ENCODE assay signal across 7 mouse cellular contexts in genomic region chr5:38158947-38159633, GRCm38 (mm10). TPM values are rescaled to one million over a fixed set of nuclear protein-coding genes. Genes with fewer than 3 reads are reported as not detected.
DNase-seq lines count a peak whose midpoint lies in the region; ATAC-seq lines count a peak whose summit lies in the region.

No protein-coding gene starts in this region.

- under 1% methylated on average over 79 of the region's 79 CpGs for WGBS in intestine, embryonic 15.5 days
- WGBS in limb, embryonic 12.5 days, result under 1% methylated on average over 78 of the region's 79 CpGs
- WGBS in midbrain, embryonic 15.5 days, result under 1% methylated on average over 79 of the region's 79 CpGs

- no peak overlapping the region for H3K27ac ChIP-seq in intestine, embryonic 15.5 days
- H3K27ac ChIP-seq in limb, embryonic 12.5 days, result peak overlapping the region; percentile 77
- peak overlapping the region; percentile 99 for H3K27ac ChIP-seq in midbrain, embryonic 15.5 days

- H3K9me3 ChIP-seq in intestine, embryonic 15.5 days, result no peaks in the 10 kb centered on the region
- H3K9me3 ChIP-seq in limb, embryonic 12.5 days, result 0 out of 2 replicates have a peak, but pooled peaks cover 6% of the 10 kb centered on the region
- no peaks in the 10 kb centered on the region for H3K9me3 ChIP-seq in midbrain, embryonic 15.5 days

- H3K4me3 ChIP-seq in intestine, embryonic 15.5 days (replicated peaks), result peak overlapping the region; percentile 71
- H3K4me3 ChIP-seq in limb, embryonic 12.5 days (replicated peaks), result peak overlapping the region; percentile 89
- H3K4me3 ChIP-seq in midbrain, embryonic 15.5 days, result peak overlapping the region; percentile 95

- H3K4me1 ChIP-seq in intestine, embryonic 15.5 days (replicated peaks), result peaks cover 6% of the 10 kb centered on the region
- peaks cover 19% of the 10 kb centered on the region for H3K4me1 ChIP-seq in limb, embryonic 12.5 days (replicated peaks)
- peaks cover 46% of the 10 kb centered on the region for H3K4me1 ChIP-seq in midbrain, embryonic 15.5 days

- peak overlapping the region; percentile 57 for H3K9ac ChIP-seq in intestine, embryonic 15.5 days
- peak overlapping the region; percentile 85 for H3K9ac ChIP-seq in limb, embryonic 12.5 days (replicated peaks)
- H3K9ac ChIP-seq in midbrain, embryonic 15.5 days, result peak overlapping the region; percentile 100

- intact Hi-C loops in gastrocnemius, postnatal 36 days (cut with DNase I), result no loop called here

- H3K36me3 ChIP-seq in intestine, embryonic 15.5 days, result peaks cover 12% of the 10 kb centered on the region; the same call in 1 of the 2 replicates
- peaks cover 35% of the 10 kb centered on the region for H3K36me3 ChIP-seq in limb, embryonic 12.5 days
- peaks cover 27% of the 10 kb centered on the region for H3K36me3 ChIP-seq in midbrain, embryonic 15.5 days (replicated peaks)

- peak; percentile 86 for ATAC-seq in intestine, embryonic 15.5 days
- peak; percentile 29 for ATAC-seq in limb, embryonic 12.5 days (ENCODE audit: insufficient number of reproducible peaks, insufficient read depth, low FRiP score, low TSS enrichment, low read depth)
- peak; percentile 87 for ATAC-seq in midbrain, embryonic 15.5 days (replicated peaks)

- peak; percentile 16 to 20 for DNase-seq in adrenal gland, postnatal 4 days (ENCODE audit: low spot score in 2 of 2)
- DNase-seq in embryo, embryonic 10 days (ENCODE audit: low spot score), result peak; percentile 76
- peak; percentile 29 to 37 for DNase-seq in gastrocnemius, postnatal 36 days
- DNase-seq in telencephalon, adult 2 months (ENCODE audit: low read depth, low spot score), result peak; percentile 43

- peak overlapping the region; percentile 93 for H3K4me2 ChIP-seq in intestine, embryonic 15.5 days (replicated peaks)
- H3K4me2 ChIP-seq in limb, embryonic 12.5 days, result peak overlapping the region; percentile 73
- peak overlapping the region; percentile 87 for H3K4me2 ChIP-seq in midbrain, embryonic 15.5 days

- peaks cover 25% of the 10 kb centered on the region for H3K27me3 ChIP-seq in intestine, embryonic 15.5 days (replicated peaks)
- peaks cover 33% of the 10 kb centered on the region for H3K27me3 ChIP-seq in limb, embryonic 12.5 days
- no peaks in the 10 kb centered on the region for H3K27me3 ChIP-seq in midbrain, embryonic 15.5 days (replicated peaks)

RNA-seq across cellular contexts. Expression of gene Nsg1, which starts 0.6 kb away (rescaled TPM):
- total RNA-seq in adrenal gland, postnatal 4 days (2021), result 100 to 1,000 TPM; 120 to 121 TPM
- total RNA-seq in gastrocnemius, postnatal 36 days (2021), result 1 to 10 TPM; 2.7 to 2.9 TPM
- 59.8 and 62.3 TPM in 2 replicates for polyA plus RNA-seq in intestine, embryonic 15.5 days (2015; fragmentation: Nextera tagmentation; extraction: Ambion mirVana)
- polyA plus RNA-seq in limb, embryonic 12.5 days (2016; fragmentation: Nextera tagmentation; extraction: Ambion mirVana), result 134 and 142 TPM in 2 replicates
- polyA plus RNA-seq in midbrain, embryonic 15.5 days (2015; fragmentation: Nextera tagmentation; extraction: Ambion mirVana), result 1,489 and 1,499 TPM in 2 replicates

Comparison
In these comparisons a context has a peak if more than half of its experiments do, and no peak if none do; other contexts are left out.
1. DNase-seq: peak in every context shown above with its lines; median percentile 76 in embryo, embryonic 10 days; 43 in telencephalon, adult 2 months; 33 in gastrocnemius, postnatal 36 days; 18 in adrenal gland, postnatal 4 days.
2. ATAC-seq: peak in every context shown above with its lines; median percentile 87 in midbrain, embryonic 15.5 days; 86 in intestine, embryonic 15.5 days; 29 in limb, embryonic 12.5 days.
3. RNA of gene Nsg1, which starts 0.6 kb away (polyA plus RNA-seq): 1,489 to 1,499 TPM in midbrain, embryonic 15.5 days; 134 to 142 TPM in limb, embryonic 12.5 days and 59.8 to 62.3 TPM in intestine, embryonic 15.5 days; every median in the first group is over 10 times any median in the second.
4. Peak in every context shown above with its lines, with median percentiles within 50 percentile points of each other: H3K4me2 ChIP-seq, H3K4me3 ChIP-seq and H3K9ac ChIP-seq.